Mouse (Mus musculus): ENCODE results near the gene Ppp4r3b.

The Ppp4r3b gene

DNA sequence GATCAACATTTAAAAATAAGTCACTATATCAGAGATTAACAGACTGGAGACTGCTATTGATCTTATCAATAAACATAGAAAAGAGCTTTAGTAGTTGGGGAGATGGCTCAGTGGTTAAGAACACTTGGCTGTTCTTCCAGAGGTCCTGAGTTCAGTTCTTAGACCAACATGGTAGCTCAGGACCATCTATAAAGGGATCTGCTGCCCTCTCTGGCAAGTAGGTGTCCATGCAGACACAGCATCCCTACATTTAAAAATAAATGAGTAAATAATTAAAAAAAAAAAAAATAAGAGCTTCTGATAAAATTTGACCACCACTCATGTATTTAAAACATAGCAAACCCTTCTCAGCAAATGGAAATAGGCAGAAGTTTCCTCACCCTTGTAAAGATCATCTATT lies 65.4 kb downstream of the Ppp4r3b start:
- DNase-seq (ENCODE audit: low read depth): no peak

DNA sequence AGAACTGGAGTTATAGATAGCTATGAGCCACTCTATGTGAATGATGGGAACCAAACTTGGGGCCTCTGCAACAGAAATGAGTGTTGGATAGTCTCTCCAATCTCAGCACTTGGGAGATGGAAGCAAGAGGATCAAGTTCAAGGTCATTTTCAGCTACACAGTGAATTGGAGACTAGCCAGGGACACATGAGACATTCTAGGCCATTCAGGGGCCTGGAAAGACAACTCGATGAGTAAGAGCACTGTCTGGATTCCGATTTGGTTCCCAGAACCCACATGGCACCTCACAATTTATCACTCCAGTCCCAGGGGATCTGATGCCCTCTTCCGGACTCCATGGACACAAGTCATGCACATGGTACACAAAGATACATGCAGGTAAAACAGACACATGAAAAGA lies 65.9 kb downstream of the Ppp4r3b start:
- DNase-seq (ENCODE audit: low read depth): no peak

DNA sequence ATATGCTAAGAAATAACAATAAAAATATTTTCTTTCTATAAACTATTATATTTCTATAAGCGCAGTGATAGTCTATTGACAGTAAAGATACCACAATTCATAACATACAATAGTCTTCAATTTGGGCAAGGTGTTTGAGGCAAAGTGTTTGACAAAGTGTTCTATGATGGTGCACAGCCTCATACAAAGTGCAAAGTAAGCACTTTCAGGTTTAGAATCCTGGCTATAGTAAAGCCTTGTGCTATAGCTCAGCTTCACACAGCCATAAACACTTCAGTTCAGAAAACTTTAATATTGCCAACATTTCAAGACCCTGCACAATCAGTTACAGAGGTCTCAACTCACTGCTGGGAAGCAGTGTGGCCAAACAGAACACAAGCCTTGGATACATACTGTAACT lies 66.7 kb downstream of the Ppp4r3b start:
- no peak for DNase-seq (ENCODE audit: low read depth)

DNA sequence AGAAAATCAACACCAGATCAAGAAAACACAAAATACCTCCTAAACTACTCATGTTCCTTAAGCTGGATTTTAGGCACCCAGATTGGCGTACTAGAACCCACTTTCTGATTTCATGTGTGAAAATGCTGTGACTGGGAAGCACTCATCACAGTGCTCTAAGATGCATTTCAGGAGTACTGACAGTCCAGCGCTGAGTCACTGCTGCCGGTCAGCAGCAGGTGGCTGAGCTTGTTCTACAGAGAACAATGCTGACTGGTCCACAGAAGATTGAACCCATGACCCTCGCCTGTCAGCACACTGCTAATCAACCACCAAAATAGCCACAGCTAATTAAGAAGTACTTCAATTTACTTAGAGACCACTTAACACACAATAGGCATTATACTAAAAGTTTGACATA lies 69.3 kb downstream of the Ppp4r3b start:
- no peak for DNase-seq (ENCODE audit: low read depth)

DNA sequence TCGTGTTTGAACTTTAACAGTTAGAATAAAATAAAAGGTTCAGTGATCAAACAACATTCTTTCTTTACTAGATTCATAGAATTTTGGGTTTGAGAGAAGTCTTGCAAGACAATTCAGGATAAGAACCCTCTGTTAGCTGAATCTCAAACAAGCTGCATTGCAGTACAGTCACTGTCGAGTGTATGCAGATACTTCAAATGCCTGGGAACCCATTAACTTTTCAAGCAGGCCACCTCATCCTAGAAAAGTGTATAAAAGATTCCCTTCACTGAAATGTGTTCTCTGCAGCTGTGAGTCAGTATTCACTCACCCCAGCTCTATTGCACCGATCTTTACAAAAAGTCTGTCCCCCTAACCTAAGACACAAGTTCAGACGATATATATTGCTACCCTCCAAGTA lies 73.3 kb downstream of the Ppp4r3b start:
- peak; percentile 9 for DNase-seq (ENCODE audit: low read depth)

DNA sequence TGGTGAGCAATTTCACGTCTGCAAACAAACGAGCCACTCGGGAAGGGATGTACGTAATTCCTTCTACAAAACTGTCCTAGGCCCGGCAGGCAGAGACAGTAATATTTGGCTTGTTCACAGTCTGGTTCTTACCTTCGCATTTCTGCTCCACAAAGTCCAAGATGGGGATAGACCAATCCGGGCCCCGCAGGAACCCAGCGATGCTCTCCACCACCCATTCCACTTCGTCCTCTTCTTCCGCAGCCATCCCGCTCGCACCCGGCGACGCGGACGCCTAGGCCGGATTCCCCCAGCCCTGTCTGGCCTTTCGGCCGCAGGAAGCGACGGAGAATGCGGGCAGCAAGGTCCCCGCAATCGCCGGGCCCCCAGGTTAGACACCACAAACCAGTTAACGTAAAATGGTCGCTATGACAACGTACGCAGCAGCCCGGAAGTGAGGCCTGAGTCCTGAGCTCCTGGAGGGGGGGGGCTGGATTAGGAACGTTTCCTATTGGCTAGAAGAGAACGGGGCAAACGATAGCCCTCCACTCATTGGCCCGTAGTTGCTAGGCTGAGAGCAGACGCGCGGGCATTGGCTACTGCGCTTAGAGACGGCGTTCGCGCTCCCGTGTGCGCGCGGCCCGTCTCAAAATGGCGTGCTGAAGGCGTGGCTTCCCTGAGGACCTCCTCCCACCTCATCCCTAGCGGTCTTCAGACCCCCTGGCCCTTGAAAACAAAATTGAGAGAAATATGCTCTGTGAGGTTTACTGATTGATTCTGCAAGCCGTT lies 74.4 kb downstream of the Ppp4r3b start, which contains the start of gene Cfap36:
Gene Cfap36 (minus strand): TSS at position 527 of the 768 bp plus-strand sequence.
- peak; percentile 97 for DNase-seq (ENCODE audit: low read depth)

DNA sequence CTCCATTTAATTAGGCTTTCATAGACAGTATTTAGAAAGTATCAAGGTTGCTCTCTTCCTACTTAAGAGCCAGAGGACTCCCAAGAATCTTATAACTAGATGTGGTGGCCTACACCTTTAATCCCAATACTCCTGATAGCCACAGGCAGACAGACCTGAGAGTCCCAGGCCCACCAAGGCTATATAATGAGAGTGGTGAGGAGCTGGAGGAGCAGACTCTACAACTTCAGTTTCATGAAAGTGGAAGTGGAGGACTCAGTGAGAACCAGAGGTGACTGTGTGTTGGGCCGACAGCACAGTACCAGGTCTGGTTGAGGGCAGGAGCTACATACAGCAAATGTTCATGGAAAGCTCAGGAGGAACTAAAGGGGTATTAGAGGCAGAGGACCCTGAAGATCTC lies 75.0 kb downstream of the Ppp4r3b start:
- no peak for DNase-seq (ENCODE audit: low read depth)

DNA sequence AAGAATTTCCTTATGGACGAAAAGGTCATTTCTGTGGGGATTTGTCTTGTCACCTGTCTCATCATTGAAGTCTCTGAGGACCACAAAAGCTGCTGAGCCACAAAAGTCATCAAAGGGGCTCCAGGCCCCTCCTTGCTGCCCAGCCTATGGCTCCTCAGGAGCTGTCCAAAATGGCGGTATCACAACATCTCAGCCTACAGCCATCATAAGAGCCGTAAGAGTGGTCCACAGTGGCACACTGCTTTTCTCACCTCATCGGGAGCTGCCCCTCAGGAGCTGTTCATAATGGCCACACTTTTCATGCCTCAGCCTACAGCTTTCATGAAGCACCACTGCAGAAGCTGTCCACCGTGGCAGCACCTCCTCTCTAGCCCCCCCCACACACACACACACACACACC lies 75.7 kb downstream of the Ppp4r3b start:
- no peak for DNase-seq (ENCODE audit: low read depth)

DNA sequence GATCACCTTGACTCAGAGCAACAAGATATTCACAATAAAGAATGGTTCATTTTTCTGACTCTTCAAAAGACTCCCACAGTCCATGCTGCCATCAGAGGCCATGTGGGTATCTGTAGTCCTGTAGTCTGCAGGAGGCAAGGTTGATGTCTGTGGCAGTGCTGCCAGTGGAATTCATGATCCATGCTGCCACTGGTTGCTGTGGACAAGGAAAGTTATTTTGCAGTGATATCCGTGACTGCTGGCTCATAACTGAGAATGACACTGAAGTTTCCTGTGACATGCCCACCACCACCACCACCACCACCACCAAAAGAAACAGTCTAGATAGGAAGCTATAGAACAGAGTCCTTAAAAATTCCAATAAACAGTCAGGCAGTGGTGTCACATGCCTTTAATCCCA lies 82.0 kb downstream of the Ppp4r3b start:
- DNase-seq (ENCODE audit: low read depth): no peak

DNA sequence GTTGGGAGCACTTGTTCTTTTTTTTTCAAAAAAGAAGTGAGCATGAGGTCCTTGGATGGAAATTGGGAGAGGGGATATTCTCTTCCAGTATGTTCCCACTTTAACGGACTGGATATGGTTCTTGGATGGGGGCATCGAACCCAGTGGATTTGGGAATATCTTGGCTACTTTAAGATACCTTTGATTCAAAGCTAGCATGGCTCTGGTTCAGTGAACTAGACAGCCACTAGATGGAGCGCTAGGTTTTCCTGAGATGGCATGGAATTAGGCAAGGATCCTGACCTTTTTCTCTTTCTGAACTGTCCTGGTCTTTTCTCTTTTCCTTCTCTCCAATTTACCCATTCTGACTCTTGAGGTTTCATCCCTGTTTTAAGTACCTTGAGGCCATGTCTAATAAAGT lies 95.1 kb downstream of the Ppp4r3b start:
- peak; percentile 13 for DNase-seq (ENCODE audit: low read depth)

Measured in induced T-regulatory cell, adult 2 months (primary cell).